Mouse (Mus musculus) CH12.LX (cell line): ENCODE measurements around the gene Chfr.
"Not testable (repeated sequence)": the region's sequence is repeated elsewhere in the genome, so short reads cannot be mapped to it uniquely, and the experiment has no call there.

Experiments used
- CTCF ChIP-seq, 2 experiments: IDR thresholded peaks in 1 of 2; conservative IDR thresholded peaks in 1 of 2; 2 replicates each; pipeline ENCODE4 v1.5.1; 2011 to 2012; ENCODE audit warnings: low read depth in 2 of 2, low read length in 2 of 2, improper control_type of control experiment in 1 of 2, inconsistent platforms in 1 of 2, mild to moderate bottlenecking in 1 of 2, moderate library complexity in 1 of 2
- EP300 ChIP-seq: IDR thresholded peaks from 2 replicates; pipeline ENCODE4 v1.6.1; 2011; ENCODE audit warnings: low read length, improper control_type of control experiment
- JUND ChIP-seq: conservative IDR thresholded peaks from 2 replicates; pipeline ENCODE4 v1.6.1; 2011; ENCODE audit warnings: low read depth, low read length, improper control_type of control experiment
- MAZ ChIP-seq: IDR thresholded peaks from 2 replicates; pipeline ENCODE4 v1.6.1; 2012; ENCODE audit warnings: low read depth, mild to moderate bottlenecking, inconsistent platforms, low read length, improper control_type of control experiment, moderate library complexity
- MEF2A ChIP-seq: IDR thresholded peaks from 2 replicates; pipeline ENCODE4 v1.6.1; 2014; ENCODE audit warnings: low read depth, mild to moderate bottlenecking, inconsistent platforms, low read length, improper control_type of control experiment, borderline replicate concordance
- POLR2A ChIP-seq: IDR thresholded peaks from 2 replicates; pipeline ENCODE4 v1.6.1; 2011; ENCODE audit warnings: low read depth, mild to moderate bottlenecking, improper control_type of control experiment, low read length
- TBP ChIP-seq: conservative IDR thresholded peaks from 2 replicates; pipeline ENCODE4 v1.6.1; 2011; ENCODE audit warnings: low read depth, low read length, improper control_type of control experiment
- USF1 ChIP-seq: IDR thresholded peaks from 2 replicates; pipeline ENCODE4 v1.6.1; 2014; ENCODE audit warnings: low read depth, mild to moderate bottlenecking, inconsistent platforms, low read length, improper control_type of control experiment
- USF2 ChIP-seq: conservative IDR thresholded peaks from 2 replicates; pipeline ENCODE4 v1.6.1; 2011; ENCODE audit warnings: low read depth, low read length, improper control_type of control experiment

DNA sequence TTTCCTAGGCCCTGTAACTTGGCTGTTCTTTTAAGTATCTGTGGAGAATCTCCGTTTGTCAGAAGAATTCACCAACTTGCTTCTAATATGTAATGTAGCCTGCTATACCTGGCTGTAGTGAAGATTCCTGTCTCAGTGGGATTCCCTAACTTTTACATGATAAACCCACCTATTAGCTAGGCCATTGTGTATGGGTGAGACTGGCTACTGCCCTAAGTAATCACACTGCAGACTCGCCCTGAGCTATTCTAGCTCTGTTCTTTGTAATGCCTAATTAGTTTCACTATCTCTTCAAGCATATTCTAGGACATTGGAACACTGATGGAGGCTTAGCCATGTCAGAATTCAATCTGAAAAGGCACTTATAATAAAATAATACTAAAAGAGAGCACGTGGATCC lies 13.3 kb upstream of the Chfr start:
- TF ChIP-seq MAZ; POLR2A; TBP; USF2; USF1; MEF2A; CTCF (conservative IDR thresholded peaks at IDR 0.05 in 1 of 2, IDR thresholded peaks at IDR 0.05 in 1 of 2; ENCODE audit: low read depth in 2 of 2, low read length in 2 of 2); JUND; EP300: not testable (repeated sequence)
